Mouse (Mus musculus): ENCODE measurements around the gene Vmn1r50. TPM values are rescaled to one million over a fixed set of nuclear protein-coding genes. Genes with fewer than 3 reads are reported as not detected.

Vmn1r50 gene
- not detected for polyA plus RNA-seq (2017; shearing (Covaris generic))

DNA sequence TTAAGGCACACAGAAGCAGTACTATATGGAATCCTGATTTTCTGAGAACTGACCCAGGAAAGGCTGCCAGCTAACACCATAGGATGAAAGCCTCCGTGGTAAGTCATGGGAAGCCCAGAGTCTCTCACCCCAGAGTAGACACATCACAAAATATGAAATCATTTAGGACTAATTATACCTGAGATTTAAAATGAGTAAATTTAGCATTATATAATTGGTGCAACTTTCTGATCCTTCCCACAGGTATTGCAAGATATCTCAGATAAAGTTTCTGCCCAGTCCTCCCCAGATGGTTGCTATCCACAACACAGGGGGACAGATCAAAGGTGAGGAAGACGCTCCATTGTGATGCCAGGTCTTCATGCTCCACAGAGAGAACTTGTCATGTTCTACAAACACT is at the start of gene Vmn1r50:
Gene Vmn1r50, plus strand, starts transcription at position 301 of the 400 bp plus-strand sequence.

DNA sequence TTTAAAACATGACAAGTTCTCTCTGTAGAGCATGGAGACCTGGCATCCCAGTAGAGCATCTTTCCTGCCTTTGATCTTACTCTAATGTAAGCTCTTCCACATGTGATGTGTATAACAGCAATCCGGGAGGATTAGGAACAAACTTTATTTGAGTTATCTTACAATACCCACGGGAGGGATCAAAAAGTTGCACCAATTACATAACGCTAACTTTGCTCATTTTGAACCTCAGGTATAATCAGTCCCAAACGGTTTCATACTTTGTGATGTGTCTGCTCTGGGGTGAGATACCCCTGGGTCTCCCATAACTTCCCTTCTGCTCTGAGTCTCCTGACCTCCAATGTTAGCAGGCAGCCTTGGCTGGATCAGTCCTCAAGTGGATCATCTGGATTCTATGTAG is 22.8 kb upstream of the Vmn1r50 start, which contains the start of gene Vmn1r49:
Gene Vmn1r49, minus strand, starts transcription at position 101 of the 400 bp plus-strand sequence.

DNA sequence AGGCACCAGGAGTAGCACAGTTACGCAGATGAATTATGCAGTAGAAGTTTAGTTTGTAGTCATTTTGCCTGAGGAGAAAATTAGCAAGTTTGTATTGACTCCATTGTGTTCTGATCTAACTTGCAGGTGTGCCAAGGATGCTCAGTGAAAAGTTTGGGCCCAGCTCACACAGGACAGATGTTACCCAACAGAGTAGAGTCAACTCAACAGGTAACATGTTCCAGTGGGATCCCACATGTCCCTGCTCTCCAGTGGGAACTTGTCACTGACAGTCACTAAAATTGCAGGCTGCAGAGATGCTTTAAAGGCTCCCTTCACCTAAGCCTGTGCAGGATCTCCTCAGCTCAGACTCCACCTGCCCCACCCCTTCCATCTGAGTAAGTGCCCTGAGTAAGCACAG is 21.1 kb downstream of the Vmn1r50 start, which contains the start of gene Vmn1r51:
Gene Vmn1r51, plus strand, starts transcription at position 301 of the 400 bp plus-strand sequence.

Other genes with a start within 250 kb of the Vmn1r50 start
- not detected for gene Vmn1r42, start 225.0 kb upstream of the Vmn1r50 start, polyA plus RNA-seq (2017; shearing (Covaris generic))
- not detected for gene Vmn1r43, start 225.0 kb upstream of the Vmn1r50 start, polyA plus RNA-seq (2017; shearing (Covaris generic))
- not detected for gene Vmn1r44, start 217.8 kb upstream of the Vmn1r50 start, polyA plus RNA-seq (2017; shearing (Covaris generic))
- gene Vmn1r45, start 160.8 kb upstream of the Vmn1r50 start, polyA plus RNA-seq (2017; shearing (Covaris generic)): not detected
- gene Vmn1r46, start 132.1 kb upstream of the Vmn1r50 start, polyA plus RNA-seq (2017; shearing (Covaris generic)): not detected
- not detected for gene Vmn1r47, start 85.3 kb upstream of the Vmn1r50 start, polyA plus RNA-seq (2017; shearing (Covaris generic))
- not detected for gene Vmn1r48, start 64.6 kb upstream of the Vmn1r50 start, polyA plus RNA-seq (2017; shearing (Covaris generic))
- gene Vmn1r49, start 22.9 kb upstream of the Vmn1r50 start, polyA plus RNA-seq (2017; shearing (Covaris generic)): 0.05 TPM
- gene Vmn1r51, start 21.2 kb downstream of the Vmn1r50 start, polyA plus RNA-seq (2017; shearing (Covaris generic)): not detected
- not detected for gene Vmn1r52, start 73.4 kb downstream of the Vmn1r50 start, polyA plus RNA-seq (2017; shearing (Covaris generic))
- not detected for gene V1ra8, start 101.4 kb downstream of the Vmn1r50 start, polyA plus RNA-seq (2017; shearing (Covaris generic))
- gene Vmn1r53, start 123.0 kb downstream of the Vmn1r50 start, polyA plus RNA-seq (2017; shearing (Covaris generic)): not detected
- not detected for gene Vmn1r54, start 144.9 kb downstream of the Vmn1r50 start, polyA plus RNA-seq (2017; shearing (Covaris generic))
- not detected for gene BC048671, start 199.8 kb downstream of the Vmn1r50 start, polyA plus RNA-seq (2017; shearing (Covaris generic))
- gene Chst13, start 223.8 kb downstream of the Vmn1r50 start, polyA plus RNA-seq (2017; shearing (Covaris generic)): not detected
- not detected for gene Uroc1, start 231.9 kb downstream of the Vmn1r50 start, polyA plus RNA-seq (2017; shearing (Covaris generic))

Measured in naive thymus-derived CD4-positive, alpha-beta T cell, adult 5 months (primary cell).